Mouse (Mus musculus) WW6 (cell line): ENCODE measurements around the gene Sohlh1.
"Not testable (repeated sequence)": the region's sequence is repeated elsewhere in the genome, so short reads cannot be mapped to it uniquely, and the experiment has no call there.

Experiments used
- DNase-seq: peaks from one replicate; pipeline ENCODE4 v3.0.0-alpha.2; 2013; ENCODE audit warnings: low read depth, low spot score

The Sohlh1 gene

GRCm38 (mm10) chr2:25842161-25842560, 4.9 kb downstream of the Sohlh1 start:
- no peak for DNase-seq

GRCm38 (mm10) chr2:25836291-25836690, 10.8 kb downstream of the Sohlh1 start:
- DNase-seq = peak; percentile 48

GRCm38 (mm10) chr2:25830786-25831185, 16.3 kb downstream of the Sohlh1 start:
- no peak for DNase-seq

GRCm38 (mm10) chr2:25828344-25828947, 18.6 kb downstream of the Sohlh1 start:
- DNase-seq = no peak

GRCm38 (mm10) chr2:25824751-25825150, 22.3 kb downstream of the Sohlh1 start:
- DNase-seq = no peak

- no peak for DNase-seq
These were observed 24.2 kb downstream of the Sohlh1 start, which contains the start of gene Lcn9 for GRCm38 (mm10) chr2:25822806-25823205. TSS of gene Lcn9 (plus strand) at chr2:25823153.

GRCm38 (mm10) chr2:25815748-25816147, 31.3 kb downstream of the Sohlh1 start, which contains the start of gene Glt6d1:
TSS of gene Glt6d1 (minus strand) at chr2:25815848.
- not testable (repeated sequence) for DNase-seq

- no peak for DNase-seq
These were observed 33.7 kb downstream of the Sohlh1 start for GRCm38 (mm10) chr2:25813364-25813763.

GRCm38 (mm10) chr2:25811711-25812110, 35.3 kb downstream of the Sohlh1 start:
- DNase-seq = no peak

- no peak for DNase-seq
These were observed 49.0 kb downstream of the Sohlh1 start for GRCm38 (mm10) chr2:25798065-25798464.

GRCm38 (mm10) chr2:25797635-25798034, 49.4 kb downstream of the Sohlh1 start:
- DNase-seq = no peak
